Mouse (Mus musculus): ENCODE measurements around the gene Tcp11l2. TPM values are rescaled to one million over a fixed set of nuclear protein-coding genes. Genes with fewer than 3 reads are reported as not detected.

The Tcp11l2 gene
- total and polyA plus RNA-seq, 3 experiments, result 0.81 to 4.3 TPM; not detected in 1

DNA sequence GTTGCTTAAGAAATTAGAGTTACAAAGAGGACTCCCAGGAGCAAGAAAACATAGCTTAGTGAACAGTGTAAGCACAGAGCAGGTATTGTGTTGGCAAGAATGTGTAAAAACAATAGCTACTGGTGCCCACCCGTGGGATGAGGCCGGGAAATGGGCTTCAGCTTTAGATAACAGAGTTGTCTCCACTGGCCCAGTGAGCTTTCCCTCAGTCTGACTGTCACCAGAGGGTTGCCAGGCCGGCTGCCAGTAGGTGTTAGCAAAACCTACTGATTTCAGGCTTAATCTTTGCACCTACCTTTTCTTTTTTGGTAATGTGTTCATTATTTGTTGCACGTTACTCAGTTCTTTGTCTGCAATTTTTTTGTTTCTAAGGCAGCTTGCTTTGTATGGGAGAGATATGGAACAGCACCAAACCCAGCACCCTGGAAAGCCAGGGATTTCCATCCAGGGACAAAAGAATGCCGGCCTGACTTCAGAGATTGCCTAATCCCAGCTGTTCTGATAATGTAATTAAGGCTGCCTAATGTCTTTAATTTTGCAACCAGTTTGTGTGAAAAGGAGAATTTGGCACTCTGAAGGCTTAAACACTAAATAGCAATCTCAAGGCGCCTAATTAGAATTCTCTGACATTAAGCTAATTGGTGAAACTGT lies 81.1 kb downstream of the Tcp11l2 start (continued):
- no peak for TF ChIP-seq E2F4 (IDR thresholded peaks at IDR 0.05; ENCODE audit: borderline replicate concordance, low read depth, low read length)
- TF ChIP-seq MAX (IDR thresholded peaks at IDR 0.05; ENCODE audit: low read length), result no peak
- no peak for TF ChIP-seq CHD1 (IDR thresholded peaks at IDR 0.05; ENCODE audit: low read depth, low read length)
- TF ChIP-seq USF1 (IDR thresholded peaks at IDR 0.05; ENCODE audit: low read depth, low read length), result no peak

DNA sequence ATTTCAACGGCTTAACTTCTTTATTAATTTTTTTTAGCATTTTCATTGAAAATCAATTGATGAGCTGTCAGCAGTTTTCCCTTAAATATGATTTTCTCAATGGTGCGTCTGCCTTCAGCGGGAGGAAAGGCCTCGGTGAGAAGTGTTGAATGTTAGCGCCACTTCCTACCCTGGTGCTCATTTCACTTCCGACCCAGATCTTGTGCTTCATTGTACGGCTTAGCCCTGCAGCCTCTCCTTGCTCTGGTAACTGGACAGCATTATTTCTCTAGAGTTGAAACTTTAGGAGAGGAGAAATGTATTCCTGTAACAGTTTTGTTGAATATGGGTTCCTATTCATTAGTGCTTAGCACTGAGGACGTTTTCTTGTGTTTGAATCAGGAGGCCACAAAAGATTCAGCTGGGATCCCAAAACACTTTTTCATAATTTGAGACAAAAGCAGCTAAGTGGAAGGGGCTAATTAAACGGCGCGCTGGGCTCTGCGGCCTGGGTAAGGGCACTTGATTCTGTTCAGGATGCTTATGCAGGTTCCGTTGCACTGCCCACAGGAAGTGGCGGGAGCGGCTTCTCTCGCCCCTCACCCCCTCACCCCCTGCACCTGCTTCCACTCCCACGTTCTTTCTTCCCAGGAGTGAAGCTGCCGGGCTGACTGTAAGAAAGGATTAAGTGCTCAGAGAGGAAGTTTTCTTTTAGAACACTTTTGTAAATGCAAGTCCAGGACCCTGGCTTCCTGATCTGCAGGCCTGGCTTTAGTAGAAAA lies 81.8 kb downstream of the Tcp11l2 start:
- Histone ChIP-seq H3K27ac (ENCODE audit: control insufficient read depth, low read depth, low read length) (no peak overlapping the region), H3K79me2 (ENCODE audit: control insufficient read depth, insufficient read depth, low read length, poor library complexity) (no peaks in the 10 kb centered on the region), H3K36me3 (ENCODE audit: control insufficient read depth in 1 of 2, insufficient read depth in 2 of 2, low read length in 2 of 2) (peaks cover 0 to 5% of the 10 kb centered on the region in 2 experiments; a peak in 1 of 4 replicates), H3K9ac (ENCODE audit: control insufficient read depth, low read depth, low read length, poor library complexity, severe bottlenecking) (no peak overlapping the region), H3K27me3 (ENCODE audit: control insufficient read depth in 1 of 2, insufficient read depth in 2 of 2, low read length in 2 of 2) (no peaks in the 10 kb centered on the region), H3K4me3 (ENCODE audit: control insufficient read depth in 1 of 2, insufficient read depth in 1 of 2, low read depth in 2 of 2, low read length in 2 of 2) (no peak overlapping the region), H3K4me1 (ENCODE audit: control insufficient read depth in 1 of 2, insufficient read depth in 2 of 2, low read length in 2 of 2) (no peaks in the 10 kb centered on the region), H3K9me3 (replicated peaks; ENCODE audit: insufficient read depth, low read length) (no peaks in the 10 kb centered on the region)
- no peak for TF ChIP-seq MAFK (IDR thresholded peaks at IDR 0.05; ENCODE audit: borderline replicate concordance, low read depth, low read length)
- no peak for DNase-seq (ENCODE audit: low read depth, low spot score)

DNA sequence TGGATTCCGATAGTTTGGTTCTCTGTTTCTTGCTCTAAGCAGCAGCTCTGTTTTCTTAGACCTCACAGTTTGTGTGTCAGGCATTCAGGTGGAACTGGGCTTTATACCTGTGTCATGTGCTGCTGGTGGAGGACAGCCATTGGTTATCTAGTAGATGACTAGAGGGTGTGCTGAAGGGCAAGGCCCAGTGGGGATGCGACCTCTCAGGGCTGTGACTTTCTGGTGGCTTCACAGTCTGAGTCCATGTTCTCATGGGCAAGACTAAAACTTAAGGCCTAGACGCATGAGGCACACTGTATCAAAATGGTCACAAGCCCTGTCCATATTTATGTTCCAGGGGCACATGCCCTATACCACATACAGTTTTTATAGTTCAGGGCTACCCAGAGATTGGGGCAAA lies 82.9 kb downstream of the Tcp11l2 start:
- Histone ChIP-seq H3K36me3 (ENCODE audit: control insufficient read depth in 1 of 2, insufficient read depth in 2 of 2, low read length in 2 of 2) (peaks cover 0 to 5% of the 10 kb centered on the region in 2 experiments; a peak in 1 of 4 replicates), H3K9me3 (replicated peaks; ENCODE audit: insufficient read depth, low read length) (no peaks in the 10 kb centered on the region), H3K79me2 (ENCODE audit: control insufficient read depth, insufficient read depth, low read length, poor library complexity) (no peaks in the 10 kb centered on the region), H3K27ac (ENCODE audit: control insufficient read depth, low read depth, low read length) (no peak overlapping the region), H3K4me3 (ENCODE audit: control insufficient read depth in 1 of 2, insufficient read depth in 1 of 2, low read depth in 2 of 2, low read length in 2 of 2) (no peak overlapping the region), H3K9ac (ENCODE audit: control insufficient read depth, low read depth, low read length, poor library complexity, severe bottlenecking) (no peak overlapping the region), H3K27me3 (ENCODE audit: control insufficient read depth in 1 of 2, insufficient read depth in 2 of 2, low read length in 2 of 2) (no peaks in the 10 kb centered on the region), H3K4me1 (ENCODE audit: control insufficient read depth in 1 of 2, insufficient read depth in 2 of 2, low read length in 2 of 2) (no peaks in the 10 kb centered on the region)
- DNase-seq (ENCODE audit: low read depth, low spot score), result no peak
- TF ChIP-seq TBP (IDR thresholded peaks at IDR 0.05; ENCODE audit: low read depth, low read length) (no peak), POLR2A (IDR thresholded peaks at IDR 0.05; ENCODE audit: control insufficient read depth in 1 of 2, insufficient read depth in 1 of 2, low read depth in 1 of 2, low read length in 2 of 2, poor library complexity in 1 of 2) (no peak), HCFC1 (IDR thresholded peaks at IDR 0.05; ENCODE audit: low read depth, low read length) (no peak), USF2 (IDR thresholded peaks at IDR 0.05; ENCODE audit: borderline replicate concordance in 1 of 2, insufficient read depth in 1 of 2, low read depth in 1 of 2, low read length in 2 of 2) (no peak), POLR2AphosphoS5 (IDR thresholded peaks at IDR 0.05; ENCODE audit: borderline replicate concordance, low read depth, low read length) (no peak), RCOR1 (IDR thresholded peaks at IDR 0.05; ENCODE audit: low read depth, low read length) (no peak), ZMIZ1 (IDR thresholded peaks at IDR 0.05; ENCODE audit: low read depth, low read length) (no peak), SIN3A (IDR thresholded peaks at IDR 0.05; ENCODE audit: low read length) (no peak), MAZ (IDR thresholded peaks at IDR 0.05; ENCODE audit: low read depth, low read length) (no peak), ZNF384 (IDR thresholded peaks at IDR 0.05; ENCODE audit: low read depth, low read length) (no peak), UBTF (IDR thresholded peaks at IDR 0.05; ENCODE audit: borderline replicate concordance, insufficient read depth, low read depth, low read length) (no peak), TCF12 (IDR thresholded peaks at IDR 0.05; ENCODE audit: low read depth, low read length) (no peak), NELFE (IDR thresholded peaks at IDR 0.05; ENCODE audit: low read depth, low read length) (no peak), CTCF (IDR thresholded peaks at IDR 0.05 in 2 of 3, conservative IDR thresholded peaks at IDR 0.05 in 1 of 3; ENCODE audit: control insufficient read depth in 1 of 3, insufficient read depth in 1 of 3, low read depth in 2 of 3, low read length in 3 of 3, poor library complexity in 1 of 3, severe bottlenecking in 1 of 3) (no peak), ELF1 (IDR thresholded peaks at IDR 0.05; ENCODE audit: low read depth, low read length) (no peak)

All from MEL (cell line).